Mouse (Mus musculus) fat pad, adult 2 months (tissue): ENCODE results near the gene Cct5.
A peak's percentile ranks its signal among the peaks of the same experiment; 100 is the strongest.
"Not testable (repeated sequence)": the region's sequence is repeated elsewhere in the genome, so short reads cannot be mapped to it uniquely, and the experiment has no call there.

Experiments
- DNase-seq: peaks from one replicate; pipeline ENCODE4 v3.0.0-alpha.2; 2011; ENCODE audit warnings: low read depth, low spot score; ENCODE audit errors: extremely low read depth

The Cct5 gene

GRCm38 (mm10) chr15:31601279-31601645 lies 342 bp downstream of the Cct5 start:
- no peak for DNase-seq

GRCm38 (mm10) chr15:31599834-31600233 lies 1.8 kb downstream of the Cct5 start:
- no peak for DNase-seq

- no peak for DNase-seq
Observed at GRCm38 (mm10) chr15:31595651-31596050, 6.0 kb downstream of the Cct5 start.

- DNase-seq = no peak
Observed at GRCm38 (mm10) chr15:31594260-31594659, 7.3 kb downstream of the Cct5 start.

DNA sequence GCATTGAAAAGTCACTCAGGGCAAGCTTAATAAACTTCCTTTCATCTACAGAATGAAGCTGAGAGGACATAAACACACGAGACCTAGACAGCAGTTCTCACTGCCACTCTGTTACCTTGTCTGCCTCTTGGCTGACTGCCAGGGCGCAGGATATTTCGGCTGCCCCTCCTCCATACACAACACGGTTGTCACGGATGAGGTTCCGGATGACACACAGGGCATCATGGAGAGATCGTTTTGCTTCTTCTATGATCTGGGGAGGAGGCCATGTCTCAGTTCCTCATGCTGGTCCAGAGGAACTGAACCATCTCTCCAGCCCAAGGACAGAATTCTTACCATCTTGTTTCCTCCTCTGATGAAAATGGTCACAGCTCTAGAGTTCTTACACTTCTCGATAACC lies 9.1 kb downstream of the Cct5 start:
- DNase-seq = no peak

DNA sequence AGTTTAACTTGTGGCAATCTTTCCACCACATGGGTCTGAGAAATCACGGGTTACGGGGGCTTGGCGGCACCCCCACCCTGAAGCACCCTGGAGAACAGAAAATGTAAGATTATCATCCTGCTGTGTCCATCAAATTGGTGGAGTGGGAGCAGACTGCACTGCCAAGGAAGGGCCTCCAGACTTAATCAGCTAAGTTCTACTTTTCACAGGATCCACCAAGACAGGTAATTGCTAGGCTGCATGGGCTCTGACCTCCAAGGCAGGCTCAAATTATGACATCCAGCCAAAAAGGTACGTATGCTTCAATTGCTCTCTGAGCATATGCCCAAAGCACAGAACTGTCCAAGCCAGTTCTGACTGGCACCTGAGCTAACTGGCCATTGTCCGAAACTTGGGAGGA lies 11.4 kb downstream of the Cct5 start:
- no peak for DNase-seq

DNA sequence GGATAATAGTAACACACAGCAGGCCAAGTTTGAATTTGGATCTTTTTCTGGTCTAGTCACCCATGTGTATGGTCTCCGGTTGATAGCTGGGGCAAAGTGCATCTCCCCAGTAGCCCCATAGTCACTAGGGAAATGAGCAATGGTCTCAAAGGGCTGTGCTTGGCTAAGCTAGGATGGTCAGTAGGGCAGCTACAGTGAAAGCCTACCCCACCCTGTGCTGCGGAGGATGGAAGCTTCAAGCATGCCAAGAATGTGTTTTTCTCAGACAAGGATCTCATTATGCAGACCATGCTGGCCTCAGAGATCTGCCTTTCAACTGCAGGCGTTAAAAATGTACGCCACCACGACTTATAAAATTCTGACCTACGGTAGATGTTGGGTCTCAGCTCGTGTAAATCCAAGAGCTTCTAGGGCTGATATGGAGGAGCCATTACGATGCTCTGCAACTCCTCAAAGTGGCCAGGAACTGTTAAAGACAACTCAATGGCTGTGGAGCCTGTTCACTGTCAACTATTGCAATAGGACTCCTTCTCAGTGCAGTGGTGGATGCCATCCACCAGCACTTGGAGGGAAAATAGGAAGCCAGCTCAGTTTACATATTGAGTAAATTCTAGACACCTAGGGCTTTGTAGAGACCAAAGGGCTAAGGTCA lies 12.5 kb downstream of the Cct5 start:
- DNase-seq = no peak

DNA sequence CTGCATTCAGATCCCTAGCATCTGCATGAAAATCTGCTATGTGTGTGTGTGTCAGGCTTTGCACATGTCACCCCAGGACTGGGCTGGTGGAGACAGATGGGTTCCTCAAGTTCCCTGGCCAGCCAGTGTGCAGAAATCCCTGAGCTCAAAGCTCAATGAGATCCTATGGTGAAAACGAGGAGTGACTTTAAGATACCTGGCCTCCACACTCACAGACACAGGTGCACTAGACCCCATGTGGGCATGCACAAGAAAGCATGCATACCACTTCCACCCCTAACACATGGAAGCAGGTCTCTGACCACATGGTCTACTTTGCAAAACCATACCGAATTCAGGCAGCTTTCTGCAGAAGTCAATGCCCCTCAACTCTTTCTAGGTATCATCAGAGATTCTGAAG lies 13.8 kb downstream of the Cct5 start:
- no peak for DNase-seq

- DNase-seq = no peak
Observed at GRCm38 (mm10) chr15:31586519-31586918, 15.1 kb downstream of the Cct5 start.

DNA sequence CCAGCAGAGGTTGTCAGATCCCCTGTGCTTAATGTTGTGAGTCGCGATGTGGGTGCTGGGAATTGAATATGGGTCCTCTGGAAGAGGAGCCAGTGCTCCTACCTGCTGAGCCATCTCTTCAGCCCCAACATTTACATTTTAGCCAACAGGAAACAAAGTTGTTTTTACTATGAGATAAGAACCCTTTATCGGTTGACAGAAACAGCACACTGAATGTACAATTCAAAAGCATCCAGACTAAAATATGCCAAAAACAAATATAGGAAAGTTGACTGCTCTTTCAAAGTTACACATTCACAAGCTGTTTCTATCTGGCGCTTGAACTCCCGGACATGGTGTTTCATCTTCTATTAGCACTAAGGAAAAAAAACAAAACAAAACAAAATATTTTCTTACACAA lies 15.5 kb downstream of the Cct5 start:
- no peak for DNase-seq

GRCm38 (mm10) chr15:31585238-31585637 lies 16.4 kb downstream of the Cct5 start:
- no peak for DNase-seq

DNA sequence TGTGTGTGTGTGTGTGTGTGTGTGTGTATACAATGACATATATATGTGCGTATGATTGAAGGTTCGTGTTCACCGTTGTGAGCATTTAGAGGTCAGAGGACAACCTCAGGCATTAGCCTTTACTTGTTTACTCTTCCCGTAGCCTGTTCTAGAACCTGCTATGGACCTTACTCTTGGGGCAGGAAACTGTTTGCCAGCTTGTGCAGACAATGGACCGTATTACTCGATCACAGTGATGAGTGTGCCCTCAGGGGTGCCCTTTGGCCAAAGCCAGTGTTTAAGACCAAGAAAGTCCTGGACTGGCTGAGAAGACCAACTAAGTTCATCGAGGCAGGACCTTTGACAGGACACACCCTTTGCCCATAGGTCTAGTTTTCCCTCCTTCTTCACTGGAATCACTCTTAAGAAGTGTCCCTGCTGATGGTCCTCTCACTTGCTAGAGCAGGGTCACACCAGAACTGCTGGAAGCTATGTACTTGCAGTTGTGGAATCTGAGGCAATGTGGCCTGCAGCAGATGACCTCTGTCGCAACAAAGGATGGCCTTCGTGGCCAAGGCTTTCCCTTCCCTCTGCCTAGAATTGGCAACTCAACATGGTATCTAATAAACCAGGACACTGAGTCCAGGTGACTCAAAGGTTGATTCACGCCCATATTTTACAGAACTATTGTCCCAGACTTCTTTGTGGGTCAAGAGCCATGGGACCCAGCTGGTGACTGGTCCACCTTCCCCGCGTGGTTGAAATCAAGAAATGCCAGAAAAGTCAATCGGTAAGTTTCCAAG lies 18.1 kb downstream of the Cct5 start:
- no peak for DNase-seq

GRCm38 (mm10) chr15:31581086-31581485 lies 20.5 kb downstream of the Cct5 start:
- not testable (repeated sequence) for DNase-seq

- DNase-seq = no peak
Observed at GRCm38 (mm10) chr15:31576076-31576475, 25.5 kb downstream of the Cct5 start.

DNA sequence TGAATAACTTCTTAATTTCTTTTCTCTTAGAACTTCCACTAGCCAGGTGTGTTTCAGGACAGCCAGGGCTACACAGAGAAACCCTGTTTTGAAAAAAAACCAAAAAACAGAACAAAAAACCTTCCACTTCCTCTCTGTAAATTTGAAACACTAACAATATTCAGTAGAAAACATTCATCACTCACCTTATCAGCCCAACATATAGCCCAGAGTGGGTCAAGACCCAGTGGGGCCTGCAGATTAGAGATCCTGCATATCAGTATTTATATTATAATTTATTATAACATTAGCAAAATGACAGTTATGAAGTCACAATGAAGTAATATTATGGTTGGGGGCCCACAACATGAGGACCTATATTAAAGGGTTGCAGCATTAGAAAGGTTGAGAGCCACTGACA lies 27.9 kb downstream of the Cct5 start:
- no peak for DNase-seq

- DNase-seq = no peak
Observed at GRCm38 (mm10) chr15:31573287-31573686, 28.3 kb downstream of the Cct5 start.

DNA sequence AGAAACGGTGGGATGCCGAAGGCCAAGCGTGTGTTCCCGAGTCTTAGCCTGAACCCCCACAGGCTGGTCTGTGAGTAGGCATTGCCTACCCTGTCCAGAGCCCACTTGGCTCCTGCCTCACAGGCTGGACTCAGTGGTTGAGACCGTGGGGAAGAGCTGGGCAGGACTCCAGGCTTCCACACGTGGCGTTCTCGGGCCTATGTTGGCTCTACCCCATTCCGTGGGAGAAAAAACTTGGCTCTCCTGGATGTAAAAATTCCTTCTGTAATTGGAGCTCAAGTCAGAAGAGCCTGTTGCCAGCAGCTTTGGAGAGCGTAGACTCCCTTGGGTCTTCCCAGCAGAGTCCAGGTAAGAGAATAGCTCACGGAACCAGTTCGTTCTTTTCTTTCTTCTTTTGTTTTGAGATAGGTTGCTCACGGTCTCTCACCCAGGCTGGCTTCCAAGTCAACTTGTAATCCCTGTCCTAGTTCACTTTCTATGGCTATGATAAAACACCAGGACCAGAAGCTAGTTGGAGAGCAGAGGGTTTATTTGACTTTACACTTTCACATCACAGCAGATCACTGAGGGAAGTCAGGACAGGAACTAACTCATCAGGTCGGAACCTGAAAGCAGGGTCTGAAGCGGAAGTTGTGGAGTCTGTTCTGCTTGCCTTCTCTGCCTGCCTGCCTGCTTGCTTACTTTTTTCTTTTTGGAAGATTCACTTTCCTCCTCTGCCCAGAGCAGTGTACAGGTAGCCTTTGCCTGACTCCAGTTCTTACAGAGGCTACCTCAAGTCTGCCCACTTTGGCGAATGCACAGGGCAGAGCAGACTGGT lies 29.5 kb downstream of the Cct5 start:
- DNase-seq = peak; percentile 67

DNA sequence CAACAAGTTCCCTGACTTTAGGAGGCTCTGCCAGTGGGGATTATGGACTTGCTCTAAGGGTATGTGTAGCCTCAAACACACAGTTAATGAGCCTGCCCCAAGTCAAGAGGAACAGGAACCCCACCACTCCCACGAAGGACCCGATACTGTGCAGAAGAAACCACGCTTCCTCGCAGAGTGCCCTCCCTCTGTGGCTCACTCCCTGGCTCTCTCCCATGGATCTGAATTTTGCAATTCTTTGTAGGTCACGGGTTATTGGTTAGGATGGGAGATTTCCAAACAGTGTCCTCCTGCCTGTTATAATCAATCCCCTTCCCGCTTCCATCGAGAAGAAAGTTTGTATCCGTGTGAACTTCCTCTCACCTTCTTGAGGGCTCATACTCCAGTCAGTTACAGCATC lies 30.6 kb downstream of the Cct5 start:
- no peak for DNase-seq

DNA sequence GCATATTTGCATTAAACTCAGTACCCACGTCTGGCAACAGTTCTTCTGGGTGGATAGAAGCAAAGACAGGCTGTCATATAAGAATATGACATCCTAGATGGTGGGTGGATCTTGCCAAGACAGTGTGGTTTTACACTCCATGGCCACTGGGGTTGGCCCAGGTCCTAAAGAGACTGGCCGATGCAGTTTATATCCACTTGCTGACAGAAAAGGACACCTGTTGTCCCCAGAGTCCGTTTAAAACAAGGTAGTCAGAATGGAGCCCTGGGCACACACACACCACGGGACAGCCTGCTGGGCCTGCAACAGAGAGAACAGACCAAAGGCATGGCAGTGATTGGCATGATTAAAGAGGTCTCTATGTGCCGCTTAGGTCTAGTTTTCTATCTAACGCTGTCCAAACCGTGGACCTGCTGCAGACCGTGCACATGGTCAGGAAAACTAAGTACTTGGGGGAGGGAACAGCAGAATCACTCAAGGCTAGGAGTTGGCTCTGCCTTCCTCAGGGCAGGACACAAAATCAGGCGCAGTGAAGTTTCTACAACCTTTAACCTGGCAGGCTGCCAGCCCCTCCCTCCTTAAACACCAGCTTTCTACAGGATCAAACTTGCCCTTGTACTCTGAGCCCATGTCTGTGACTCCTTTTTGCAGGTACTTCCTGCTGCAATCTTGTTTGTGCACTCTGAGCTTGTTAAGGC lies 32.1 kb downstream of the Cct5 start:
- peak; percentile 95 for DNase-seq

DNA sequence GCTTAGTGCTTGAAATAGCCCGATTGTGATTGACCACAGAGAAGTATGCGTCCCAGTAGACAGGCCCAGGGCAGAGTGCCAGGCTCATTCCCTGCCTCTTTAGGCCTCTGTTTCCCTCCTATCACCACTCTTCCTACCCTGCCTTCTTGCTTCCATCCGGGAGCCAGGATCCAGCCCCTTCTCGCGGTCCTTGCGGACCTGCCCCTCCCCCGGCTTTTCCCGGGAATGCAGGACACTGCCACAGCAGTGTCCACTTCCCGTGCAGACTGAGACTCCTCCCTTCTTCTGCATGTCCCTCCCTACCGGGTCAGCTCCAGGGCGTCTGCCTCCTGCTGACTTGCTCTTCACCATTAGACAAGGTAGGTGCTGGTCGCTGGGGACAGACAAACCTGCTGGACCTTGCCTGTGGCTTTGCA lies 33.0 kb downstream of the Cct5 start:
- no peak for DNase-seq

DNA sequence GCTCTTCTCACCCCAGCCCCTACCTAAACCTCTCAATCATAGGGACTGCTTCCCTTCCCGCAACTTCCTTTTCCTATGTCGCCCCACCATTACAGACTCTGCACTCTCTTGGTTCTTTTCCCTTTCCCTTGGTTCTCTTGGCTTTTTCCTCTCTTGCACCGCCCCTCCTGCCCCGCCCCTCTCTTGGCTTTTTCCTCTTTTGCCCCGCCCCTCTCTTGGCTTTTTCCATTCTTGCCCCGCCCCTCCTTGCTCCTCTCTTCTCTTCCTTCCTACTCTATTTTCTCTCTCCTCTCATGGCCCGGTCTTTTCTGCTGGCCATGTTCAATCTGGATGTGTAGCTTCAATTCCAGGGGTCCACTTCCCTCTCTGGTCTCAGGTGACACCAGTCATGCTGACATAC lies 34.2 kb downstream of the Cct5 start:
- DNase-seq = no peak
